Mouse (Mus musculus): Measurements from ENCODE around the gene Synpo2. TPM values are rescaled to one million over a fixed set of nuclear protein-coding genes. Genes with fewer than 3 reads are reported as not detected.

The Synpo2 gene
- polyA plus RNA-seq (2016; fragmentation: Nextera tagmentation; extraction: Ambion mirVana), result 0.87 and 2.7 TPM in 2 replicates

- peaks cover 41% of the 10 kb centered on the region for H3K27me3 ChIP-seq (ENCODE audit: low read depth, poor library complexity, severe bottlenecking)
- no peaks in the 10 kb centered on the region for H3K9me3 ChIP-seq (replicated peaks)
- peak within 1 kb of the TSS; percentile 19 for H3K27ac ChIP-seq
- peaks cover 22% of the 10 kb centered on the region for H3K4me1 ChIP-seq
- H3K4me3 ChIP-seq, result peak within 1 kb of the TSS; percentile 60
- peak; percentile 61 for DNase-seq (ENCODE audit: low spot score)
- WGBS, result under 1% methylated on average over 20 of the region's 20 CpGs
- no peaks in the 10 kb centered on the region for H3K36me3 ChIP-seq
Observed at GRCm38 (mm10) chr3:123235921-123236320, at the start of gene Synpo2. TSS of gene Synpo2 (minus strand) at chr3:123236149.

- Histone ChIP-seq H3K9me3 (replicated peaks) (no peaks in the 10 kb centered on the region), H3K4me1 (peaks cover 15% of the 10 kb centered on the region), H3K4me3 (no peak overlapping the region), H3K36me3 (peaks cover 2% of the 10 kb centered on the region), H3K27me3 (ENCODE audit: low read depth, poor library complexity, severe bottlenecking) (no peaks in the 10 kb centered on the region), H3K27ac (no peak overlapping the region)
- DNase-seq (ENCODE audit: low spot score), result no peak
Observed at GRCm38 (mm10) chr3:123285649-123286048, 49.7 kb upstream of the Synpo2 start.

- peaks cover 9% of the 10 kb centered on the region for H3K36me3 ChIP-seq
- H3K4me1 ChIP-seq, result peaks cover 10% of the 10 kb centered on the region
- no peak for DNase-seq (ENCODE audit: low spot score)
- H3K27me3 ChIP-seq (ENCODE audit: low read depth, poor library complexity, severe bottlenecking), result no peaks in the 10 kb centered on the region
- no peaks in the 10 kb centered on the region for H3K9me3 ChIP-seq (replicated peaks)
- H3K27ac ChIP-seq, result no peak overlapping the region
- no peak overlapping the region for H3K4me3 ChIP-seq
- 92% methylated on average over 5 of the region's 5 CpGs for WGBS
Observed at GRCm38 (mm10) chr3:123284284-123284683, 48.3 kb upstream of the Synpo2 start.

GRCm38 (mm10) chr3:123282866-123283615, 47.1 kb upstream of the Synpo2 start:
- H3K36me3 ChIP-seq, result peaks cover 11% of the 10 kb centered on the region
- H3K27ac ChIP-seq, result no peak overlapping the region
- no peak overlapping the region for H3K4me3 ChIP-seq
- 87% methylated on average over 12 of the region's 12 CpGs for whole genome bisulfite sequencing
- peaks cover 3% of the 10 kb centered on the region; the same call in 1 of the 2 replicates for H3K4me1 ChIP-seq
- no peak for DNase-seq (ENCODE audit: low spot score)
- no peaks in the 10 kb centered on the region for H3K27me3 ChIP-seq (ENCODE audit: low read depth, poor library complexity, severe bottlenecking)
- H3K9me3 ChIP-seq (replicated peaks), result no peaks in the 10 kb centered on the region

- H3K36me3 ChIP-seq, result peaks cover 3% of the 10 kb centered on the region; the same call in 1 of the 2 replicates
- H3K27me3 ChIP-seq (ENCODE audit: low read depth, poor library complexity, severe bottlenecking), result peaks cover 40% of the 10 kb centered on the region
- peak; percentile 69 for DNase-seq (ENCODE audit: low spot score)
- H3K4me1 ChIP-seq, result peaks cover 12% of the 10 kb centered on the region; the same call in 1 of the 2 replicates
- no peaks in the 10 kb centered on the region for H3K9me3 ChIP-seq (replicated peaks)
- H3K27ac ChIP-seq, result peak overlapping the region; percentile 81
- peak overlapping the region; percentile 86 for H3K4me3 ChIP-seq
- WGBS, result 1% methylated on average over 25 of the region's 25 CpGs
Observed at GRCm38 (mm10) chr3:123267741-123268201, 31.8 kb upstream of the Synpo2 start.

- peak within 1 kb of the TSS; percentile 86 for H3K4me3 ChIP-seq
Observed at GRCm38 (mm10) chr3:123266753-123267651, 31.1 kb upstream of the Synpo2 start, which contains the start of gene Sec24d. TSS of gene Sec24d (plus strand) at chr3:123267455.

GRCm38 (mm10) chr3:123264706-123265105, 28.8 kb upstream of the Synpo2 start:
- 0 out of 2 replicates have a peak overlapping the region, but pooled peaks have one; percentile 5 for H3K4me3 ChIP-seq
- no peak overlapping the region for H3K27ac ChIP-seq
- 69% methylated on average over 6 of the region's 6 CpGs for WGBS
- H3K9me3 ChIP-seq (replicated peaks), result no peaks in the 10 kb centered on the region
- peaks cover 12% of the 10 kb centered on the region; the same call in 1 of the 2 replicates for H3K4me1 ChIP-seq
- H3K27me3 ChIP-seq (ENCODE audit: low read depth, poor library complexity, severe bottlenecking), result peaks cover 40% of the 10 kb centered on the region
- H3K36me3 ChIP-seq, result no peaks in the 10 kb centered on the region
- no peak for DNase-seq (ENCODE audit: low spot score)

More at GRCm38 (mm10) chr3:123266753-123267651, 31.1 kb upstream of the Synpo2 start, which contains the start of gene Sec24d:
- peak within 1 kb of the TSS; percentile 81 for H3K27ac ChIP-seq
- peaks cover 3% of the 10 kb centered on the region; the same call in 1 of the 2 replicates for H3K36me3 ChIP-seq
- H3K4me1 ChIP-seq, result peaks cover 12% of the 10 kb centered on the region; the same call in 1 of the 2 replicates
- WGBS, result 4% methylated on average over 68 of the region's 68 CpGs
- peaks cover 40% of the 10 kb centered on the region for H3K27me3 ChIP-seq (ENCODE audit: low read depth, poor library complexity, severe bottlenecking)
- no peaks in the 10 kb centered on the region for H3K9me3 ChIP-seq (replicated peaks)
- peak; percentile 87 for DNase-seq (ENCODE audit: low spot score)

- 85% methylated on average over 4 of the region's 4 CpGs for WGBS
- Histone ChIP-seq H3K27me3 (ENCODE audit: low read depth, poor library complexity, severe bottlenecking) (no peaks in the 10 kb centered on the region), H3K36me3 (no peaks in the 10 kb centered on the region), H3K4me1 (no peaks in the 10 kb centered on the region), H3K4me3 (no peak overlapping the region), H3K27ac (no peak overlapping the region), H3K9me3 (replicated peaks) (no peaks in the 10 kb centered on the region)
- no peak for DNase-seq (ENCODE audit: low spot score)
Observed at GRCm38 (mm10) chr3:123258709-123259108, 22.8 kb upstream of the Synpo2 start.

GRCm38 (mm10) chr3:123256181-123257101, 20.5 kb upstream of the Synpo2 start:
- Histone ChIP-seq H3K27me3 (ENCODE audit: low read depth, poor library complexity, severe bottlenecking) (no peaks in the 10 kb centered on the region), H3K4me3 (no peak overlapping the region)
- 83% methylated on average over 11 of the region's 11 CpGs for WGBS

GRCm38 (mm10) chr3:123245646-123246045, 9.7 kb upstream of the Synpo2 start:
- H3K9me3 ChIP-seq (replicated peaks), result no peaks in the 10 kb centered on the region
- H3K27ac ChIP-seq, result no peak overlapping the region
- H3K27me3 ChIP-seq (ENCODE audit: low read depth, poor library complexity, severe bottlenecking), result no peaks in the 10 kb centered on the region
- WGBS, result 19% methylated on average over 4 of the region's 4 CpGs
- DNase-seq (ENCODE audit: low spot score), result no peak
- H3K4me1 ChIP-seq, result peaks cover 10% of the 10 kb centered on the region
- H3K36me3 ChIP-seq, result no peaks in the 10 kb centered on the region
- no peak overlapping the region for H3K4me3 ChIP-seq

More at GRCm38 (mm10) chr3:123256181-123257101, 20.5 kb upstream of the Synpo2 start:
- Histone ChIP-seq H3K9me3 (replicated peaks) (no peaks in the 10 kb centered on the region), H3K4me1 (no peaks in the 10 kb centered on the region), H3K27ac (no peak overlapping the region), H3K36me3 (no peaks in the 10 kb centered on the region)
- DNase-seq (ENCODE audit: low spot score), result no peak

- Histone ChIP-seq H3K9me3 (replicated peaks) (no peaks in the 10 kb centered on the region), H3K27ac (no peak overlapping the region), H3K4me1 (peaks cover 10% of the 10 kb centered on the region), H3K36me3 (no peaks in the 10 kb centered on the region), H3K4me3 (no peak overlapping the region), H3K27me3 (ENCODE audit: low read depth, poor library complexity, severe bottlenecking) (no peaks in the 10 kb centered on the region)
- WGBS, result 68% methylated on average over 5 of the region's 5 CpGs
- no peak for DNase-seq (ENCODE audit: low spot score)
Observed at GRCm38 (mm10) chr3:123244376-123244775, 8.4 kb upstream of the Synpo2 start.

GRCm38 (mm10) chr3:123237446-123237845, 1.5 kb upstream of the Synpo2 start:
- no peaks in the 10 kb centered on the region for H3K36me3 ChIP-seq
- H3K27me3 ChIP-seq (ENCODE audit: low read depth, poor library complexity, severe bottlenecking), result peaks cover 41% of the 10 kb centered on the region
- no peak overlapping the region; the same call in 1 of the 2 replicates for H3K27ac ChIP-seq
- no peaks in the 10 kb centered on the region for H3K9me3 ChIP-seq (replicated peaks)
- DNase-seq (ENCODE audit: low spot score), result no peak
- no peak overlapping the region for H3K4me3 ChIP-seq
- H3K4me1 ChIP-seq, result peaks cover 22% of the 10 kb centered on the region

Measured in limb, embryonic 10.5 days (tissue).